In the genomic region with DNA sequence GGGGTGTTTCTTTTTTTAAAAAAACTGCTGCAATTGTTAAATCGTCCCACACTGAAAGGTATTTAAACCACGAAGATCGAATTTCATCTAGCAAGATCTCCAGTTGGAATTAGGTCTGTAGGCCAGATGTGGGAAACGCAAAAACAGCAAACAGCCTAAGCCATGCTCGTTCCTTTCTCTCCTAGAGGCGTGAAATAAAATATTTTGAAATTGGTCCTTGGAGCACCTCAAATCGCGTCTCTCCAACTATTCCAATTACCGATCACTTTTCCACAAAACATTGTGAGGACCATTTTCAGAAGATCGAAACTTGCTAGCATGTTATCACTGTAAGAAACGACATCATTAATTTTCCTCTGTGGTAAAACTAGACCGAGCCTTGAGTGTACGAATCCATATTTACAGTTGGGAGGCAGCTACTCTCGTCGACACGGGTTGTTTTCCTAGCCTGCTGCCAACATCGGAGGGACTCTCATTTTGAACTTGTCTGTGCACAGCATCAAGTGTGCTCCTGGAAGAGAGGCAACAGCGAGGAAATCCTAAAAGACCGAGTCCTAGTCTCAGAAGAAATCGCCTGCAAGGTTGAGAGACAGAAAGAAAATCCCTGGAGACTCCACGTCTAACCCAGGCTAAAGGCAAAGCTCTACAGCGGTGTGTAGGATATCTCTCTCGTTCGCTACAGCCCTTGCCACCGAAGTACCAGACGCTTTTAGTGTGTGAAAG, we compare ENCODE assay signal across 8 mouse cellular contexts. TPM values are rescaled to one million over a fixed set of nuclear protein-coding genes. Genes with fewer than 3 reads are reported as not detected.
A peak's percentile ranks its signal among the peaks of the same experiment; 100 is the strongest.
DNase-seq lines count a peak whose midpoint lies in the region; ATAC-seq lines count a peak whose summit lies in the region.

No protein-coding gene starts in this region.

- H3K27ac ChIP-seq in kidney, embryonic 16.5 days (ENCODE audit: low read length), result peak overlapping the region; percentile 98
- H3K27ac ChIP-seq in liver, embryonic 15.5 days (replicated peaks), result peak overlapping the region; percentile 73
- H3K27ac ChIP-seq in neural tube, embryonic 15.5 days (replicated peaks), result peak overlapping the region; percentile 100

- peaks cover 9% of the 10 kb centered on the region for H3K4me1 ChIP-seq in kidney, embryonic 16.5 days (ENCODE audit: insufficient read depth, low read length)
- H3K4me1 ChIP-seq in liver, embryonic 15.5 days (replicated peaks), result peaks cover 46% of the 10 kb centered on the region
- H3K4me1 ChIP-seq in neural tube, embryonic 15.5 days, result peaks cover 10% of the 10 kb centered on the region

- WGBS in kidney, embryonic 16.5 days, result under 1% methylated on average over 26 of the region's 26 CpGs
- under 1% methylated on average over 26 of the region's 26 CpGs for WGBS in liver, embryonic 15.5 days (ENCODE audit: insufficient replicate concordance)
- WGBS in neural tube, embryonic 15.5 days, result under 1% methylated on average over 26 of the region's 26 CpGs

- no peaks in the 10 kb centered on the region for H3K27me3 ChIP-seq in kidney, embryonic 16.5 days (ENCODE audit: insufficient read depth, low read length)
- H3K27me3 ChIP-seq in liver, embryonic 15.5 days, result peaks cover 86% of the 10 kb centered on the region
- no peaks in the 10 kb centered on the region for H3K27me3 ChIP-seq in neural tube, embryonic 15.5 days (replicated peaks)

- H3K9me3 ChIP-seq in kidney, embryonic 16.5 days (ENCODE audit: low read length), result no peaks in the 10 kb centered on the region
- H3K9me3 ChIP-seq in liver, embryonic 15.5 days (replicated peaks), result no peaks in the 10 kb centered on the region
- H3K9me3 ChIP-seq in neural tube, embryonic 15.5 days (replicated peaks), result no peaks in the 10 kb centered on the region

- H3K36me3 ChIP-seq in kidney, embryonic 16.5 days (ENCODE audit: insufficient read depth, low read length), result peaks cover 4% of the 10 kb centered on the region; the same call in 1 of the 2 replicates
- no peaks in the 10 kb centered on the region for H3K36me3 ChIP-seq in liver, embryonic 15.5 days (replicated peaks)
- H3K36me3 ChIP-seq in neural tube, embryonic 15.5 days, result no peaks in the 10 kb centered on the region

- H3K4me3 ChIP-seq in kidney, embryonic 16.5 days (ENCODE audit: low read length), result peak overlapping the region; percentile 90
- H3K4me3 ChIP-seq in liver, embryonic 15.5 days (replicated peaks), result peak overlapping the region; percentile 63
- peak overlapping the region; percentile 92 for H3K4me3 ChIP-seq in neural tube, embryonic 15.5 days (replicated peaks)

- ATAC-seq in kidney, embryonic 16.5 days (ENCODE audit: low FRiP score, low TSS enrichment), result no peak
- ATAC-seq in liver, embryonic 15.5 days (ENCODE audit: insufficient read depth), result no peak
- no peak for ATAC-seq in neural tube, embryonic 15.5 days (ENCODE audit: low FRiP score)

- peak overlapping the region; percentile 100 for H3K9ac ChIP-seq in kidney, embryonic 16.5 days (replicated peaks; ENCODE audit: low read length)
- H3K9ac ChIP-seq in liver, embryonic 15.5 days, result peak overlapping the region; percentile 19
- peak overlapping the region; percentile 100 for H3K9ac ChIP-seq in neural tube, embryonic 15.5 days (replicated peaks)

- H3K4me2 ChIP-seq in kidney, embryonic 16.5 days (replicated peaks; ENCODE audit: low read depth, low read length), result peak overlapping the region; percentile 73
- peak overlapping the region; percentile 82 for H3K4me2 ChIP-seq in liver, embryonic 15.5 days
- peak overlapping the region; percentile 59 for H3K4me2 ChIP-seq in neural tube, embryonic 15.5 days

- DNase-seq in 416B (ENCODE audit: low read depth), result peak; percentile 11
- DNase-seq in adipocyte (ENCODE audit: low spot score), result peak; percentile 67
- peak; percentile 70 for DNase-seq in embryo, embryonic 11 days
- peak; percentile 33 to 35 for DNase-seq in heart, adult 9 months (ENCODE audit: low spot score in 2 of 2)
- peak; percentile 42 for DNase-seq in yolk sac, embryonic 10.5 days (ENCODE audit: low spot score)

RNA-seq across cellular contexts. Expression of a gene that starts 0.9 kb away (rescaled TPM):
- 71.6 and 80.3 TPM in 2 replicates for polyA plus RNA-seq in kidney, embryonic 16.5 days (2015; fragmentation: Nextera tagmentation; extraction: Ambion mirVana)
- polyA plus RNA-seq in liver, embryonic 15.5 days (2015; fragmentation: Nextera tagmentation; extraction: Ambion mirVana), result 16.1 and 16.3 TPM in 2 replicates
- polyA plus RNA-seq in neural tube, embryonic 15.5 days (2015; fragmentation: Nextera tagmentation; extraction: Ambion mirVana), result 145 and 159 TPM in 2 replicates

Comparison
In these comparisons a context has a peak if more than half of its experiments do, and no peak if none do; other contexts are left out.
1. DNase-seq: peak in every context shown above with its lines; median percentile 70 in embryo, embryonic 11 days; 67 in adipocyte; 42 in yolk sac, embryonic 10.5 days; 34 in heart, adult 9 months; 11 in 416B.
2. H3K9ac ChIP-seq: peak in every context shown above with its lines; median percentile 100 in kidney, embryonic 16.5 days; 100 in neural tube, embryonic 15.5 days; 19 in liver, embryonic 15.5 days.